Mouse (Mus musculus) lung, adult 2 months (tissue): ENCODE data around the gene Wdr26. TPM values are rescaled to one million over a fixed set of nuclear protein-coding genes. Genes with fewer than 3 reads are reported as not detected.
A peak's percentile ranks its signal among the peaks of the same experiment; 100 is the strongest.

Experiments used
- DNase-seq: peaks from one replicate; pipeline ENCODE4 v3.0.0; 2022
- H3K4me1 ChIP-seq: fragments of 200-500 bp; 2 replicates; pipeline ENCODE4 v1.6.1; 2011; ENCODE audit warnings: low read length; ENCODE audit not compliant: control insufficient read depth, insufficient read depth
- H3K4me3 ChIP-seq: fragments of 200-500 bp; replicated peaks from 2 replicates; pipeline ENCODE3; 2011; ENCODE audit warnings: low read depth, mild to moderate bottlenecking, control low read depth, low read length; ENCODE audit errors: extremely low read depth
- CTCF ChIP-seq: fragments of 200-500 bp; IDR thresholded peaks from 2 replicates; pipeline ENCODE4 v1.5.1; 2011; ENCODE audit warnings: mild to moderate bottlenecking, low read length, control low read depth; ENCODE audit not compliant: insufficient read depth
- POLR2A ChIP-seq: fragments of 200-500 bp; IDR thresholded peaks from 2 replicates; pipeline ENCODE4 v1.6.1; 2011; ENCODE audit warnings: low read depth, mild to moderate bottlenecking, control low read depth, low read length, borderline replicate concordance; ENCODE audit errors: extremely low read depth
- WGBS: fragments of 180-500 bp; shearing (Covaris S2); methylation state at CpG from one replicate; pipeline ENCODE4 v1.1.7; 2018; 5-methylcytosine and 5-hydroxymethylcytosine counted together
- polyA plus RNA-seq: library from polyadenylated mRNA; depleted of rRNA; stranded (reverse); fragments of >200 nt; gene quantifications from 2 replicates; pipeline ENCODE4 v1.2.3, GENCODE M21; 2012

The Wdr26 gene
- polyA plus RNA-seq, 1 experiment: 43.9 TPM

GRCm38 (mm10) chr1:181226850-181227249 is 15.0 kb upstream of the Wdr26 start:
- no peak for DNase-seq
- H3K4me1 ChIP-seq: peaks cover 12% of the 10 kb centered on the region
- TF ChIP-seq POLR2A (no peak), CTCF (no peak)
- WGBS: 53% methylated on average over 11 of the region's 11 CpGs
- no peak overlapping the region for H3K4me3 ChIP-seq

- DNase-seq: no peak
- Histone ChIP-seq H3K4me3 (no peak overlapping the region), H3K4me1 (peaks cover 2% of the 10 kb centered on the region; the same call in 1 of the 2 replicates)
- 84% methylated on average over 5 of the region's 5 CpGs for WGBS
- TF ChIP-seq POLR2A (no peak), CTCF (no peak)
These were observed 13.5 kb upstream of the Wdr26 start for GRCm38 (mm10) chr1:181225281-181225680.

- WGBS: 77% methylated on average over 1 of the region's 1 CpGs
- TF ChIP-seq CTCF (no peak), POLR2A (no peak)
- Histone ChIP-seq H3K4me3 (no peak overlapping the region), H3K4me1 (no peaks in the 10 kb centered on the region)
- DNase-seq: no peak
These were observed 10.2 kb upstream of the Wdr26 start for GRCm38 (mm10) chr1:181222041-181222440.

GRCm38 (mm10) chr1:181216315-181216714 is 4.5 kb upstream of the Wdr26 start:
- 81% methylated on average over 4 of the region's 4 CpGs for WGBS
- DNase-seq: no peak
- no peak overlapping the region for H3K4me3 ChIP-seq
- peaks cover 6% of the 10 kb centered on the region; the same call in 1 of the 2 replicates for H3K4me1 ChIP-seq
- TF ChIP-seq POLR2A (no peak), CTCF (no peak)

- H3K4me1 ChIP-seq: peaks cover 10% of the 10 kb centered on the region
- TF ChIP-seq POLR2A (no peak), CTCF (no peak)
- H3K4me3 ChIP-seq: no peak overlapping the region
- WGBS: 84% methylated on average over 8 of the region's 8 CpGs
- DNase-seq: no peak
These were observed 2.7 kb upstream of the Wdr26 start for GRCm38 (mm10) chr1:181214296-181215035.

GRCm38 (mm10) chr1:181211403-181211919 is 340 bp downstream of the Wdr26 start:
- H3K4me1 ChIP-seq: peaks cover 16% of the 10 kb centered on the region
- WGBS: 0% methylated on average over 17 of the region's 72 CpGs
- peak overlapping the region; percentile 99 for H3K4me3 ChIP-seq
- DNase-seq: no peak
- TF ChIP-seq CTCF (no peak), POLR2A (no peak)

GRCm38 (mm10) chr1:181210601-181211402 is 999 bp downstream of the Wdr26 start:
- peak overlapping the region; percentile 99 for H3K4me3 ChIP-seq
- peak; percentile 34; the same call in 1 of the 2 replicates for TF ChIP-seq POLR2A
- TF ChIP-seq CTCF: no peak
- H3K4me1 ChIP-seq: peaks cover 16% of the 10 kb centered on the region
- 1% methylated on average over 53 of the region's 56 CpGs for WGBS
- DNase-seq: peak; percentile 55

- TF ChIP-seq POLR2A (no peak), CTCF (no peak)
- peaks cover 16% of the 10 kb centered on the region for H3K4me1 ChIP-seq
- DNase-seq: no peak
- 0% methylated on average over 4 of the region's 4 CpGs for WGBS
- peak overlapping the region; percentile 99 for H3K4me3 ChIP-seq
These were observed 1.7 kb downstream of the Wdr26 start for GRCm38 (mm10) chr1:181210147-181210546.

GRCm38 (mm10) chr1:181199446-181199845 is 12.4 kb downstream of the Wdr26 start:
- Histone ChIP-seq H3K4me1 (no peaks in the 10 kb centered on the region), H3K4me3 (no peak overlapping the region)
- TF ChIP-seq CTCF: no peak
- 87% methylated on average over 4 of the region's 4 CpGs for WGBS
- no peak for DNase-seq
